Mouse (Mus musculus) layer of hippocampus, adult 8-10 months (tissue): Measurements from ENCODE around the gene Dexi. TPM values are rescaled to one million over a fixed set of nuclear protein-coding genes. Genes with fewer than 3 reads are reported as not detected.

ENCODE experiments used
- DNase-seq, 2 experiments: peaks; one replicate each; pipeline ENCODE4 v3.0.0; 2022; ENCODE audit warnings: low spot score in 2 of 2
- total RNA-seq, 4 experiments: library from RNA; stranded (reverse); gene quantifications; 2 replicates each; pipeline ENCODE4 v1.2.4; 2022

Gene Dexi
- 10 to 100 TPM; 55.5 to 66.1 (median 63.2) TPM for total RNA-seq

DNA sequence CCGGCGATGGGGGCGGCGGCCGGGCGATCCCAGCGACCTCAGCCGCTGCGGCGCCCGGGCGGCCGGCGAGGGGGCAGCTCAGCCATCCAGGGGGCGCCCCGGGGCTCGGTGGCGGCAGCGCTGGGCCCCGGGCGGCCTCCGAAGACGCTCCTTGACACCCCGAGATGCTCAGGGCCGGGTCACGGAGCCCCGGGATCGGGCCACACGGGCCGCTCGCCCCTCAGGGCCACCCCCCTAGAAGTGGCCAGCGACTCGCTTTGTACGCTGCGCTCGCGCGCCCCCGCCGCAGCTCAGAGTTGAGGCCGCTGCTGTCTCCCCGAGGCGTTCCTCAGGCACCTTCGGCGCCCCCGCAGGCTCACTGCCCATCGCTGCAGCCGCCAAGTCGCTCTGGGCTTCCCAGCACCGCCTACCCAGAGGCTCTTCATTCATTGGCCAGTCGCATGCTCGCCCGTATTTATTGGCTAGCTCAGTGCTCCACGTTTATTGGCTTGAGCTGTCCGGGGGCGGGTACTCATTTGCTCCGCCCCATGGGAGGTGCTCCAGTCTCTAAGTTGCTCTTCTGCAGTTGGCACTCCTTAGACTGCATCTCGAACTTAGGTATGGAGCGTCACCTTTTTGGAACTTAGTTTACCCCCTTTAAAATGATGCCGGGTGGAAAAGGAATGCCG is at the start of gene Dexi:
Dexi (minus strand) TSS at position 357 of the 668 bp plus-strand sequence.
- DNase-seq = peak; percentile 96

GRCm38 (mm10) chr16:10586546-10586945 is 43.7 kb upstream of the Dexi start:
- DNase-seq = no peak

GRCm38 (mm10) chr16:10585165-10585564 is 42.3 kb upstream of the Dexi start:
- no peak for DNase-seq

GRCm38 (mm10) chr16:10581234-10581898 is 38.5 kb upstream of the Dexi start:
- no peak for DNase-seq

- DNase-seq = no peak
These were observed 35.5 kb upstream of the Dexi start for GRCm38 (mm10) chr16:10578376-10578775.

DNA sequence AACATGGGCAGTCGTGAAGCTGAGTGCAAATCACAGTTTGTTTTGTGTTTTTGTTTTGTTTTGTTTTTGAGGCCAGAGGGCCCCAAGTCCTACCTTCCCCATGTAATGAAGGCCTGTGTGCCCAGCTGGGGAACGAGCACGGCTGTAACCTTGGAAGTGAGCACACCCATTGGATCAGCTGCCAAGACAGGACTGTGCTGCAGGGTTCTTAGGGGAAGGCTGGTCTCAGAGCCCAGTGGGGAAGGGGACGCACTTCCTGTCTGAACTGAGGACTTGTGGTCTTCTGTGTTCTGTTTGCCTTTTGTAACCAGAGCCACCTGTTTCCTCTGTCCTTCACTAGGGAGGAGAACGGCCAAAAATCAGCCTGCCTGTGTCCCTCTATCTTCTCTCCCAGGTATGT is 34.7 kb upstream of the Dexi start:
- DNase-seq = no peak

GRCm38 (mm10) chr16:10575915-10576314 is 33.1 kb upstream of the Dexi start:
- no peak for DNase-seq

DNA sequence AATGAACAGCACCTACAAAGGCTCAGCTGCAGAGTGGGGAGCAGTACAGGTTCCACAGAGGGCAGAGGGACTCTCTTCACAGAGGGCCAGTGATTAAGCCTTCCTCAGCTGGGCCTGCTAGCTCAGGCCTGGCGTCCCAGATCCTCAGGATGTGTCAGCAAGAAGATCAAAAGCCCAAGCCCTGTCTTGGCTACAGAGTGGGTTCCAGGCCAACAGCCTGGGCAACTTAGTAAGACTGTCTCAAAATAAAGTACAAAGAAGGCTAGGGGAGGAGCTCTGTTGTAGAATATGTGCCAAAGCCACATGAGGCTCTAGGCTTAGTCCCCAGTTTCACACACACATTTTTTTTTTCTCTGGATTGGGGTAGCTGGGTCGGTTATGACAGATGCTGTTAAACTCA is 32.1 kb upstream of the Dexi start:
- no peak for DNase-seq

DNA sequence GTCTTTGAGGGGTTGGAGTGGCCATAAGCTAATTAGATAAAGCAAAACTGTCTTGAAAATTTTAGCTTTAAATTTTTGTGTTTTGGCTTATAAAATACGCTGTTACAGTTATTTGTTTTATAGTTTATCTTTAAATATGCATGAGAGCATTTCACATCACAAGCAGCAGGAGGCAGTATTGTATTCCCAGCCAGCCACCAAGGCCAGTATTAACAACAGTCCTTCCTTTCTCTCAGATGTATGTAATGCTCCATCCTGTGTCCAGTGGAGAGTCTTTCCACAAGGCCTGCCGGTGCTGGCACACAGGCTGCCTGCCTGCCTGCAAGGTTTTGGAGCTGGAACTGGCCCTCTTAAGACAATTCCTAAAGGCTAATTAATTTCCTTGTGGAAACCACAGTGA is 29.0 kb upstream of the Dexi start:
- no peak for DNase-seq

DNA sequence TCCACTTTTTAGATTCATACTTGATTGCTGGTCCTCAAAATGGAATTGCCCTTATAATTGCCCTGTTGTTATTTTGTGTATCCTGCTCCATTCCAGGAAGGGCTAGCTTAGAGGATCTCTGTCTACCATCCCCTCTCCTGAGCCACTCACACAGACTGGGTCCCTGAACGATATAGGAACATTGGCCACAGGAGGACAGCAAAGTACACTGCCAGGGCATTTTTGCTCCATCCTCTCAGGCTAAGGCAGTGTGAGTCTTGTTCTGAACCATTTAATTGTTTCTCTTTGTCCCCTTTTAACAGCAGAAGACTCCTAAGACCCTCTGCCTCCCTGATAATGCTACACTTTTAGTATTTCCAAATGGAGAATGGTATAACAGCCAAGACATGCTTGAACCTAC is 27.9 kb upstream of the Dexi start:
- peak in 1 of 2 experiments; percentile 60 for DNase-seq

DNA sequence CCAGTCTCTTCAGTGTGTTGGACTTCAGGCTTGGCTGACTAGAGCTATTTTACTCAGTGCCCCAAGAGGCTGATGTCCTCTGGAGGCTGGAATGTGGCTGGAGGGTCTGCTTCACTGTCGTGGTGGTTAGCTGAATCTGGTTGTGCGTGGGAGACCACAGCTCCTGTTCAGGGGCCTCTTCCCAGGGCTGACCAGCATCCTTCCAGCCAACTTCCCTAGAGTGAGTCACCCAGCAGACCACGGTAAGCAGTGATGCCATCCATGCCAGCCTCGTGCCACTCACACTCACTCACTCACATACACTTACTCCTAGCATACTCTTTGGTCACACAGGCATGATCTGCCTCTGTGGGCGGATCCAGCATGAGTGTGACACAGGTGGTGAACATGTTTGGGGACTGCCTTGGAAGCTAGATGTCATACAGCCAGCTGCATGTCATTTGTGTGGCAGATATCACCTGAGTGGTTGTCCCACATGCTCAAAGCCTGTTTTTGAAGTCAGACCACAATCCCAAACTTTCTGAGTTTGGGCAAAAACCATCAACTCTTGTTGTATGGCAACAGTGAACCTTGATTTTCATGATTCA is 27.0 kb upstream of the Dexi start:
- DNase-seq = no peak

GRCm38 (mm10) chr16:10567153-10567552 is 24.3 kb upstream of the Dexi start:
- no peak for DNase-seq

DNA sequence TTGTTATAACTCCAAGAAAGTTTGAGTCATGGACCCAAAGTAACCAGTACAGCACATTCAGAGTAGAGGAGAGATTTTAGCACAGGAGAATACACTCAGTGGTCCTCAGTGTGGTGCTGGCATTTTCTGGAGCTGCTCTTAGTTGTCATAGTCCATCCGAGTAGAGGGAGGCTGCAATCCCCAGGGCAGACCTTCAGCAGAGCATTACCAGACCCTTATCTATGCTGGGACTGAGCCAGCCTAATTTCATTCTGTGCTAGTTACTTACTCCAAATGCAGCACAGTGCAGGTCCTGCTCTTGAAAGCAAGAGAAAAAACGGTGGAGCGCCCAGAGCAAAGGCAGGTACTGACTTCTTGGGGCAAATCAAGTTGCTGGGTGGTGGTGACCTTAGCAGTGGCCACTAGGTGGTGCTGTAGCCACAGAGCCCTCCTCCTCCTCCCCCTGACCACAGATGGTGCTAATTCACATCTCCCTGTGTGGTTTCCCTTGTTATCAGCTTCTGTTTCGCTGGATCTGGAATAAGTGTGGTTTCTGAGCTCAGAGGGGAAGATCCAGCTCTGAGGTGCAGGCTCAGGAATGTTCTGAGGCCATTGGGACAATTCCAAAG is 22.5 kb upstream of the Dexi start:
- peak; percentile 57 to 69 for DNase-seq

GRCm38 (mm10) chr16:10559991-10560390 is 17.1 kb upstream of the Dexi start:
- no peak for DNase-seq

DNA sequence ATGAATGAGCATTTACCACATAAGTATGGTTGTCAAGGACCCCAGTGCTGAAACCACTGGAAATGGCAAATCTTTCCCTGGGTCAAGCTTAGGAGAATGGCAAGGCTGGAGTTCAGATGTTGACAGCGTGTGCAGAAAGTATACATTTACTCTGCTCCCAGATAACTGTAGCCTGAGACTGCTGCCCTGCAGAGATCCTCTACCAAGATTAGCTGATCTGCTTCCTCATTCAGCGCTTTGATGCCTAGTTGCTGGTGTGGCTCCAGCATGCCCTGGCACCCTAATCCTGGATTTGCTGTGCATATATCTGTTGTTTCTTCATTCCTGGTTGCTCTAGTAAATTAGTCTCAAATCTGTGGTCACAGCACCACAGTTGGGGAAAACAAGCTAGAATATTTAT is 11.0 kb upstream of the Dexi start:
- no peak for DNase-seq

GRCm38 (mm10) chr16:10551592-10551991 is 8.7 kb upstream of the Dexi start:
- DNase-seq = no peak

GRCm38 (mm10) chr16:10549600-10549999 is 6.7 kb upstream of the Dexi start:
- DNase-seq = peak; percentile 57 to 70

DNA sequence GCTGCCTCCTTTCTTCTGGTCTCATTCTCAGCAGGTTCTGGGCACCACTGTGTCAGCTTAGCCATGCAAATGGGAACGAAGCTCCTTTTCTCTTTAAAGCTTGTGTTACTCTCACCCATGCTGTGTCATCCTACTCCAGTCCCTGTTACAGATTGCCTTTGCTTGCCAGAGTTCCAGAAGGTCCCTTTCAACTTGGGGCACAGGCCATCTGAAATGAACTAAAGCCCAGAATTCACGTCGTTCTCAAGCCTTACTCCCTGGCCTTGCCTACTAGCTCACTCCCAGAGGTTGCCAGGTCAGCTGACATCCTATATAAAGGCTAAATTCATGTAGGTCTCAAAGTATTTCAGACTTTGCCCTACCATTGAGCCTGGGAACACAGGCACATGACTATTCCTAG is 6.1 kb upstream of the Dexi start:
- DNase-seq = no peak

GRCm38 (mm10) chr16:10546865-10547264 is 4.0 kb upstream of the Dexi start:
- no peak for DNase-seq

- peak; percentile 96 to 97 for DNase-seq
These were observed 2.3 kb upstream of the Dexi start, which contains the start of gene Clec16a for GRCm38 (mm10) chr16:10544995-10545622. TSS of gene Clec16a (plus strand) at chr16:10545339.

GRCm38 (mm10) chr16:10542266-10542665 is 588 bp downstream of the Dexi start:
- peak in 1 of 2 experiments; percentile 30 for DNase-seq

GRCm38 (mm10) chr16:10541598-10541930 is 1.3 kb downstream of the Dexi start:
- DNase-seq = no peak
